Mouse (Mus musculus) erythroblast, embryonic 14.5 days (primary cell): ENCODE data around the gene Sec61b.

Experiments
- GATA1 ChIP-seq: IDR thresholded peaks from 2 replicates; pipeline ENCODE4 v1.6.1; 2012; ENCODE audit warnings: low read length, inconsistent platforms, mixed read lengths
- TAL1 ChIP-seq: IDR thresholded peaks from 3 replicates; pipeline ENCODE4 v1.6.1; 2012; ENCODE audit warnings: low read length, inconsistent platforms, mixed read lengths

GRCm38 (mm10) chr4:47467196-47467595 lies 7.3 kb upstream of the Sec61b start:
- no peak for TF ChIP-seq TAL1
- TF ChIP-seq GATA1: no peak
